Mouse (Mus musculus) left cerebral cortex, adult 9 months (tissue): ENCODE measurements around the gene Prg2.
A peak's percentile ranks its signal among the peaks of the same experiment; 100 is the strongest.

Source experiments
- DNase-seq, 2 experiments: peaks; one replicate each; pipeline ENCODE4 v3.0.0; 2022; ENCODE audit warnings: low spot score in 2 of 2

Gene Prg2

DNA sequence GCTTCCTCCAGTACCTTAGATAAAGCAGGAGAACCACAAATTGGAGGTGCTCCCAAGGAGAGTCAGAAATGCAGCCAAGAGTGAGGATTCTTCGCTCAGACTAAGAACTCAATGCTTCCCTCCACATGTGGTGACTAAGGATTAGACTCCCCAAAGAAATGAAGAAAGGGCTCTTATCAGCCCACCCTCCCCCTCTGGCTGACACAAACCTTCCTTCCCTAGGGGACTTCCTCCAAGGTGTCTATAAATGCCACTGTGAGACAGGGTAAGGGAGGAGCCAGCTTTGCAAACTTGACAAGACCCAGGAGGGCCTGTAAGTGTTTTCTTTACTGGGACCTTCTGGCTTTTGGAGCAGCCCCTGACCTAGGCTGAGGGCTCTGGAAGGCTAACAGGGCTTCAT is at the start of gene Prg2:
Prg2 (plus strand) TSS at position 274 of the 400 bp plus-strand sequence.
- DNase-seq, result no peak

DNA sequence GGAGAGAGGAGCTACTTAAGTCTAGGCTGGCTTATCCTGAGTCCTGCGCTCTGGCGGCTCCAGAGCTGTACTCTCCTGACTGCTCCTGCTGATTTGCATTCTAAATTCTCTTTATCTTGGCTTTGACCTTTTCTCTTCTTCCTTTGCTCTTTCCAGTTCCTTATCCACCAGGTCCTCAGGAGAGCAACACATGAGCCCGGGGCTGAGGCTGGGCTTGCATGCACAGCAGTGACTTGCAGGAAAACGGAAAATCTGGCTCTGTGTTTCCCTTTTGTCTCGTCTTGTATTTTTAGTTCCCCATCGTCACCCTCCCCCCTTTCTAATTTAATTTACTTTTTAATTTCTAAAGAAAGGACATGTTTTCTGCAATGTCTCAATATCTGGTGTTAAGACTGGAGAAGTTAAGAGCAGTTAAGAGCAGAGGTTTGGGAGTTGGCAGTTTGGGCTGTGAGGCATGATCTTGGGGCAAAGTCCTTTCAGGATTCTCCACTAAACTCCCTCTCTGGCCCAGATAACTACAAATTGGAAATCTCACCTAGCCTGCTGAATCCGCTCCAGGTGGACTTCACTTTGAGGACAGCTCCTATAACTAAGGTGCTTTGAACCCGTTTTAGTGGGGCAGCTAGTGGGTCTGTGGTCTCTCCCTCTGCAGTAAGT is 46.1 kb upstream of the Prg2 start:
- DNase-seq, result no peak

DNA sequence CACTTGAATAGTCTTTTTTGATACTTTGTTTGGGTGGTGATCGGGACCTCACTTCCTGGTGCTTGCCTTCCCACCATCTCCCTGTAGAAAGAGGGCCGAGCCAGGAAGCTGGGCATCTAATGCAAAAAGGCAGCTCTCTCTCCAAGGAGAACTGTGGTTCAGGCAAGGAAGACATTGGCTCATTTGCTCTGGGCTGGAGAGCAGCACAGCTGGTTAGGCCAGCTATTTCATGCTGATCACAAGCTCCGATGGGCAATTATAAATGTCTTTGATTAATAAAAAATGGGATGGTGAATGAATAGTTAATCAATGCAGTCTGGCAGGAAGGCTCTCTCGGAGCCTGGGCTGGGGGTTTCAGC is 45.6 kb upstream of the Prg2 start:
- no peak for DNase-seq

DNA sequence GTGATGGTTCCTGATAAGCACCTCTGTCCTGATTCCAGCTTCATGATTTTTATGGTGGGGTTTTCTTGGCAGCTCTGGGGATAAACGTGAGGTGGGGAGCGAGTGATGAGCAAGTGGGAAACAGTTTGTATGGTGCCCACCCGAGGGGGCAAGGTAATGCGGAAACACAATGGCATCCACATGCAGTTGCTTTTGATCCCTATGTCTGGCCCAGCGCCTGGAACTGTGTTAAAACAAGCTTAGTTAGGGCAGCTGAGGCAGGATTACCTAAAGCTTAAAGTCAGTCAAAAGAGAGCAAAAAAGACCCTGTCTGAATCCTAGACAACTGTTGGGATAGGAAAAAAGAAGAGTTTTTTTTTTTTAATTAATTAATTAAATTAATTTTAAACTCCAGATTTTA is 45.2 kb upstream of the Prg2 start:
- DNase-seq, result no peak

DNA sequence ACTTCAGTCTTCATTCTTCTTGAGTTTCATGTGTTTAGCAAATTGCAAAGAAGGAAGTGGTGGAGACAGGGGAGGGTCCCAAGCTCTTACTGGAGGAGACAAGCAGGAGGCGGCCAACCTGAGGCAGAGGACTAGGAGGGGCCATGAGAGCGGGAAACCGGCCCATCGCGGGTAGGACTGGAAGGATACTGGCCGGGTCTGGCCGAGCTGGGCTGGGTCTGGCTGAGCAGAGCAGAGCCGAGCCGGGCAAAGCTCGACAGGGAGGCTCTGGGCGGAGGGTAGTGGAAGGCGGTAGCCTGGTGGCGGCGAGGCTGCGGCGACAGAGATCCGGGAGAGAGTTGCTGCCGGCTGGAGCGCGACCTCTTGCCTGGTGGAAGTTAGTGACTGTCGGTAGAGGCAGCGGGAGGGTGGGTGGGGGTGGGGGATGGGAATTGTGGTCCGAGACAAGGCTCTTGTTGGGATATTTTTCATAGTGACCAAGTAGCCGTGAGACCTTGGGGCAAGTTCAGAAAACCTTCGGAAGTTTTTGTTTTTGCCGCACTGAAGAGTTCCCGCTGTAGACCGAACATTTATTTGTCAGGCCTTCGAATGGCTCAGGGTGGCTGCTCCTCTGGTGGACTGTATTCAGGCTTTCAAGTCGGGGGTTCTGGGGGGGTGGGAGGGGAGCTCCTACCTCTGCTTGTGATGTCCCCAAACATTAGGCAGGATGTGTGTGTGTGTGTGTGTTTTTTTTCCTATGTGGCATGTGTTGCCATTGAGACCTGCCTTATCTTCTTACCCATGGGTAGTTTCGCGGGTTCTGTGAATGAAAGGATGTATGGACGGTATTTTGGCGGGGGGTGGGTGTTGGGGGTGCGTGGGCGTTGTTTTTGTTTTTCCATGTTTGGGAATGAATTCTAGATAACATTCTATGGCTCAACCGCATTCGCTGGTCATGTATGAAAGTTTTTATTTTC is 43.5 kb upstream of the Prg2 start, which contains the start of gene Slc43a3:
Slc43a3 (plus strand) TSS at position 106 of the 956 bp plus-strand sequence.
- DNase-seq, result no peak

DNA sequence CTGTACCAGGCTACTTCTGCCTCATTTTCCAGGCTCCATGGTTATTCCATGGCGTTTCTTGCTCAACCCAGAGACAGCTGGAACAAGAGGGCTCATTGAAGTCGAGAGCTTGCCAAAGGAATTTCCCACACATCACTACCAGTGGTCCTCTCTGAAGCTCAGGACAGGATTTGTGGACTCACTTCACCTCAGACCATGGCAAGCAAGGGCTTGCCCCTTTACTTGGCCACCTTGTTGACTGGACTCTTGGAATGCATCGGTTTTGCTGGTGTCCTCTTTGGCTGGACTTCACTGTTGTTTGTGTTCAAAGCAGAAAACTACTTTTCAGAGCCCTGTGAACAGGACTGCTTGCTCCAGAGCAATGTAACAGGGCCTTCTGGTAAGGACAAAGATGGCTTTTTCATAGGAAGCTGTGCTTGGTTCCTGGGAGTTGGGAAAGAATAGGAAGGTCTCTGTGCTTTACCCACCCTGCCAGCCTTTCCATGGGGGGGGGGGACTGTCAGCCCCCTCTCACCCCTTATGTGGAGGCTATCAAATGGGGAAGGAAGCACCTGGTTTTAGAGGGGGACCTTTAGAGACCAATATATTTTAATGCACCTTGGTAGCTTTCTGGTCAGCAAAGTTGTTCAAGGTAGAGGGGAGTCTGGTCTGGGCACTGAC is 42.6 kb upstream of the Prg2 start:
- no peak for DNase-seq

DNA sequence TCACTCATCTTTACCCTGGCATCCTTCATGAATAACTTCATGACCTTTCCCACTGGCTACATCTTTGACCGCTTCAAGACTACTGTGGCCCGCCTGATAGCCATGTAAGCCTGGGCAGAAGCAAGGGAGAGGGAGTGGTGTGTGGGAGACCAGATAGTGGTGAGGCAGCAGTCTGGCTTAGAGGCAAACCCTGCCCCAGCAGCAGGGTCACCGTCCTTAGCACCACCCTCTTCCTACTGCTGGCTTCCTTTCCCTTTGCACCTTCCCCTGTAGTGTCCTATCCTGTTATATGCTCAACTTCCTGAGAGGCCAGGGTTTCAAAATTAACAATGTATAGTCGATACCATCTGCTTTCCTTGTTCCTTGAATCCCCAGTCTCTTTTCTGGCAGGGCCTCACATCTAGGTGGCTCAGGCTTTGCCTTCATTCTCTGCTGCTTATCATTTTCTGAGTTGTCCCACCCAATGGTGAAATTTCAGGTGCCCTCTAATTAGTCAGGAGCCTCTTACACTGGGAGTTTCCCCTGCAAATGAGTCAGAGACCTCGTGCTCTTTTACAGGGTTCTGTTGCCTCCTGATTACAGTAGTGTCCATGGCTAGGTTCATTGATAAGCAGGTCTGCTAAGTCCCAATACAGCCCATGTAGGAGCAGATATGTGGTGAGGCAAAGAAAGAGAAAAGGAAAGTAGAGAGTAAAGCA is 41.9 kb upstream of the Prg2 start:
- DNase-seq, result no peak

DNA sequence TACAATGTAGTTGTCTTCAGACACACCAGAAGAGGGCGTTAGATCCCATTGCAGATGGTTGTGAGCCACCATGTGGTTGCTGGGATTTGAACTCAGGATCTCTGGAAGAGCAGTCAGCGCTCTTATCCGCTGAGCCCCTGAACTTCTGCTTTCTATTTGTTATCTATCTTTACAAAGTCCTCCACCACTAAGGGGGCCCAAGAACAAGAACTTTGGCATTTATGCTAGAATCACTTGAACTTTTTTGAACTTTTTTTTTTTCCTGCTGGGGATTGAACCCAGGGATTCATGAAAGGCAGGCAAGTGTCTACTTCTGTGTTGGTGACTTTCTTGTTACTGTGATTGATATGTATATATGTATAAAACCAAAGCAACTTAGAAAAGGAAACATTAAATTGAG is 41.0 kb upstream of the Prg2 start:
- no peak for DNase-seq

DNA sequence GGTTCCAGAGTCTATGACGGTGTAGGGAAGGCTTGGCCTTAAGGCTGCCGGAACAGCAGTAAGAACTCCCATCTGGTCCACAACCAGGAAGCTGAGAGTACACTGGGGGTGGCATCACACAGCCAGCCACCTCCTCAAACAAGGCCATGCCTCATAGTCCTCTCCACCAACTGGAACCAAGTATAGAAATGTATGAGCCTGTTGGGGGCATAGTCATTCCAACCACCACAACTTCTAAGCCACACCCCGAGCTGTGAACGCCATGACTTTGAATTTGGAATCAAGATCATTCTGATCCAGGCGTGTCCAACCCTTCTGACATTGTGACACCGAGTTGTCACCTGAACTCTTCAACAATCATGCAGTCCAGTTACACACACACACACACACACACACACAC is 40.5 kb upstream of the Prg2 start:
- no peak for DNase-seq

DNA sequence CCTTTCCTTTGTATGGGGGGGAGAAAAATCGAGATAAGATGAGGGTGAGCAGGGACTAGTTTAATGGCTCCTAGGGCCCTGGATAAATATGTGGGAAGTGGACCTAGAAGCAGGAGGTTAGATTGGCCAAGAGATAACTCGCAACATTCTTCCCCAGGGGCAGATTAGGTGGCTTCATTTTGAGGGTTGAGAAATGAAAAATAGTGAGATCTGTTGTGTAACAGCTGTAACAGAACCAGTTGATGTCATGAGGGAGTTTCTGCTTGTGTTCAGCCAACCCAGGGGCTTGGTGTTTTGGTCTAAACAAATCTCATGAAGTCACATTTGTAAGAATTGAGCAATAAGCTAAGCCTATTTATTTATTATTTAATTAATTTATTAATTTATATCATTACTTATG is 38.9 kb upstream of the Prg2 start:
- no peak for DNase-seq

DNA sequence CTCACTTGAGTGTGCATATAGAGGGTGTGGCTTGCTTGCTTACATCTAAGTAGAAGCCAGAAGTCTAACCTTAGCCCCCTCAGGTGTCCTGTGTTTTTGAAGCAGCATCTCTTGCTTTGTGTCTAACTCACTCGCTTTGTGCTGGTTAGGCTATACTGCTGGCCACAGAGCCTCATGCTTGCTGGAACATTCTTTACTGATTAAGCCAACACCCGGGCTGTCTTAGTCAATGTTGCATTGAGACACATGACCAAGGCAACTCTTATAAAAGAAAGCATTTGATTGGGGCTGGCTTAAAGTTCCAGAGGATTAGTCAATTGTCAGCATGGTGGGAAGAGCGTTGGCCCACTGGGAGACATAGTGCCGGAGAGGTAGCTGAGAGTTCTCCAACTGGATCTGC is 38.5 kb upstream of the Prg2 start:
- no peak for DNase-seq

DNA sequence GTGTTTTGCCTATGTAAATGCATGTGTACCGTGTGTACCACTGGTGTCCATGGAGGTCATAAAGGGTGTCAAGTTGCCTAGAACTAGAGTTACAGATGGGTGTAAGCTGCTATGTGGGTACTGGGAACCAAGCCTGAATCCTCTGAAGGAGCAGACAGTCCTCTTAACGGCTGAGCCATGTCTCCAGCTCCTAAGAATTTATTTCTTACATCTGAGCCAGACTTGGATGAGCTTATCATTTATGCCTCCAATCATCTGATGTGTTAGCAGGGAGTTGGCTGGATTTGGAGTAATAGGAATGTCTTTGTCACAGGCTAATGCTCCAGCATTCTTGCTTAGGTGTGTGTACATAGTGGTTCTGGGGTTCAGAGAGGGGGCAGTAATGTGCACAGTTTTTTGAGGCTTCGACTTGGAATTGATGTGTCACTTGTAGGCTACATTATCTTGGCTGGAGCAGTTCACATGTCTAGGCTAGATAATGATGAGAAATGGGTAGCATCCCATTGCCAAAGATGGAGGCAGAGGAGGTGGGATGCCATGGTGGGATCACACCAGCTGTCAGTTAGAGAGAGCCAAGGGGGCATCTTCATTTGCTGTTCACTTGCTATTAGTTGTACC is 33.0 kb upstream of the Prg2 start:
- DNase-seq, result no peak

DNA sequence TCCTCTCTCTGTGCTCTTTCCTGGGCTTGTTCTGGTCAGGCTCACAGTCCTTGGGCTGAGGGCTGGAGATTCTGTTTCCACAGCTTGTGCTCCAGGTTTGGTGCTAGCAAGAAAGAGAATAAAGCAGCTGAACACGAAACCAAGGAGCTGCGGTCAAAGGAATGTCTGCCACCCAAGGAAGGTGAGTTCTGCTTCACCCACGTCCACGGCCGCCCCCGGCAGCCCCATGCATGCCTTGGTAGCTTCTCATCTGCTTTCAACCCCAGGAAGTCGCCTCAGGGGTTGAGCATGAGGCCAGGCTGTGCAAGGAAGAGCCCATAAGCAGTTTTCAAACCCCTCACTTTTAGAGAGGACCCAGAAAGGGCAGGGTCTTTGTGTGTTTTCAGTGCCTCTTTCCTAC is 32.0 kb upstream of the Prg2 start:
- DNase-seq, result no peak

DNA sequence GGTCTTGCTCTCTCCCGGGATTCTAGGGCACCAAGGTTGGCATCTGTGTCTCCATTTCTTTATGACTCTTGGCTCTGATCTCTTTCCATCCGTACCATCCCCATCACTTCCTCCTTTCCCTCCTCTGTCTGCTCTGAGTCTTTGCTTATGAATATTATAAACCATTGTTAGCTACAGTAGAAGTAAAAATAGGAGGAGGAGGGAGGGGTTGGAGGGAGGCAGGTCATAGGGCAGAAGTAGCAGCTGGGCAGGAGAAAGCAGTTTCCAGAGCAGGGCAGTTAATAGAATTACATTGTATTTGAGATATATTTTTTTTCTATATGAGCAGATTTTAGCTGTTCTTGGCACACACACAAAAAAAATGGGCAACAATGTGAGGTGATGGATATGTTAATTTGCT is 31.5 kb upstream of the Prg2 start:
- DNase-seq, result no peak

DNA sequence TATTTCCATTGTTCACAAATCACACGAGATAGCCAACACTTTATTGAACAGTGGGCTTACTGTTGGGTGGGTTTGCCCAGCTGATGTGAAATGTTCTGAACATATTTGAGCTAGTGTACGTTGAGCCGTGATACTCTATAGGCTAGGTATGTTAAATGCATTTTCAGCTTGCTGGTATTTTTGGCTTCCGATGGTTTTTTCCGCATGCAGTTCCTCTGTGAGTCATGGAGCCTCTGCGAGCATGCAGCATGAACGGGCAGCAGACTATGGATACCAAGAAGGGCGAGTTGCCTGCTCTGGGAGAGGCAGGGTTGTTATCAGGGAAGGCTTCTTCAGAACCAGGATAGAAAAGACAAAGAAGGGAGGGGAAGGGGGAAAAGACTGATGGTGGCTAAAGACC is 29.2 kb upstream of the Prg2 start:
- peak in 1 of 2 experiments; percentile 21 for DNase-seq

DNA sequence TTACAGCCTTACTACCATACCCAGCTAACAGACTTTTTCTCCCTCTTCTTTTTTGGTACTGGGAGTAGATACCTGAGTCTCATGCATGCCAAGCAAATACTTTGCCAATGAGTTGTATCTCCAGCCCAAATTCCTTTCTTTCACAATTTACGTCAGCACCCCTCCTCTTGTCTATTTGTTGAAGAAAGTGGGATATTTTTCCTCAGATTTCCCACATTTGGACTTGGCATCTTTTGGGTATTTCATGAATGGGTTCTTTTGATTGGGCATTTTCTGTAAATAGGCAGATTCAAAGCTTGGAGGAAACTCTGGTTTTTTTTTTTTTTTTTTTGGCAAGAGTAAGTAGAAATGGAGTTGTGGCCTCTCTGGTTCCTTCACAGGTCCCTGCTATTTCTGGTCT is 28.0 kb upstream of the Prg2 start:
- no peak for DNase-seq

DNA sequence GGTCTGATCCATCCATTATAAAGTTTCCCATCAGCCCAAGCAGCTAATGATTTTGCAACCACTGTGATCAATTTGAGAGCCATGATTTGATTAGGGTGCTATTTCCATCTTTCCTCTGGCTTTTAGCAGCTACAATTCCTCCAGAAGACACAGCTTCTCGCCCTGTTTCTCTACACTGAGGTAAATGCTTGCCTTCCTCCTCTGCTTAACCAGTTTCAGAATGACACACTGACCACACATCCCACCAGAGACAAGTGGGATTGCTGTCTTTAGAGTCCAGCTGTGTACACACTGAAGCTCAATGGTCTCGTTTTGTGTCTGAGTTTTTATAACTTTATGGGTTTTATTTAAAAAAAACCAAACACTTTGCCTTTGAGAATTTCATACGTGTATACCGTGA is 27.6 kb upstream of the Prg2 start:
- DNase-seq, result no peak

DNA sequence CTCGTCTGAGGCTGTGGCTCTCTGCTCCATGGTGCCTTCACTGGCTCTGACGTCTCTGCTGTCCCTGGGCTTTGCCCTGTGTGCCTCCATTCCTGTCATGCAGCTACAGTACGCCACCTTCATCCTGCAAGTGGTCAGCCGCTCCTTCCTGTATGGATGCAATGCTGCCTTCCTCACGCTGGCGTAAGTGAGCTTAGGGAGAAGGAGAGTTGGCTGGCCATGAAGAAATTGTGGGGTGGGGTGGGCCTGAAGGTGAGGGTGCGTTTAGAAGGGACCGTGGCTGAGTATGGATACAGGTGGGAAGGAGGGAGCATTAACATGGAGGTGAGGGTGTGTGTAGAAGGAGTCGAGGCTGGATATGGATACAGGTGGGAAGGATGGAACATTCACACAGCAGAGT is 24.8 kb upstream of the Prg2 start:
- DNase-seq, result no peak

DNA sequence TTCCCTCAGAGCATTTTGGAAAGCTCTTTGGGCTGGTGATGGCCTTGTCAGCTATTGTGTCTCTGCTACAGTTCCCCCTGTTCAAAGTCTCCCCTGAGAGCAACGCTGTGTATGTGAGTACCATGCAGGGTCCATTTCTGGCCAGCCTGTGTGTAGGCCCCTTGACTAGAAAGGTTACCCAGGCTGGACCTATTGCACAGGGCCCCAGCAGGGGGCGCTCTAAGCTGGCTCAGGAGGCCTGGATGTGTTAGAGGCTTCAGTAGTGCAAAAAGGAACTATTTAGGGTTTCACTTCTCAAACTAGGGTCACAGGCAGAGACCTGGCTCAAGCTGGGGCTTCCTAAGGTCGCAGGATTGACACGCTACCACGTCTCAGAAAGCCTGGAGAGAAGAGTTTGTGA is 24.0 kb upstream of the Prg2 start:
- peak in 1 of 2 experiments; percentile 52 for DNase-seq

DNA sequence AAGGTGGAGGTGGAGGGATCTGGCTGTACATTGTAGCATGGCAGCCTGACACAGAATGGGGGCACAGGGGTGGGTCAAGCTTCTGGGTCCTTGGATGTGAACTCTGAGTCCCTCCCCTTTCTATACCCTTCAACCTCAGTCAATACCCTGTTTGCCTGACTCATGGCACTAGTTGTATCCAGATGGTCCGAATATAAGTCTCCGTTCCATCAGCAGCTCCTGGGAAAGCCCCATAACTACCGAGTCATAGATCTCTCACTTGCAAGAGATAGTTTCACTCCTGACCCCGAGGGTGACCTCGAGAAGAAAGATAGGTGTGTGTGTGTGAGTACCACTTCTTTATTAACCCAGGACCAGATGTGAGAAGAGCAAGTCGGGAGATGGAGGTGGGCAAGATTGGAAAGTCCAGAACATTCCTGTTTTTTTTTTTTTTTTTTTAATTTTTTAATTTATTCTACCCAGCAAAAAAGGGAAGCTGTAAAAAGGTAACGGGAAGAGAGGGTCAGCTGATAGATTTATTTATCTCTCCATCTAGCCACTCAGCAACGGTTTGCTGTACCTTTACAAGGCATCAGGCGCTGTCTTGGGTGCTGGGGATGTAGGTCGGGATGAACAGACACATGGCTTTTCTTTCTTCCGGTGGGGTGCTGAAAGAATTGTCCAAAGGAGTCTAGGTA is 21.5 kb upstream of the Prg2 start:
- no peak for DNase-seq

DNA sequence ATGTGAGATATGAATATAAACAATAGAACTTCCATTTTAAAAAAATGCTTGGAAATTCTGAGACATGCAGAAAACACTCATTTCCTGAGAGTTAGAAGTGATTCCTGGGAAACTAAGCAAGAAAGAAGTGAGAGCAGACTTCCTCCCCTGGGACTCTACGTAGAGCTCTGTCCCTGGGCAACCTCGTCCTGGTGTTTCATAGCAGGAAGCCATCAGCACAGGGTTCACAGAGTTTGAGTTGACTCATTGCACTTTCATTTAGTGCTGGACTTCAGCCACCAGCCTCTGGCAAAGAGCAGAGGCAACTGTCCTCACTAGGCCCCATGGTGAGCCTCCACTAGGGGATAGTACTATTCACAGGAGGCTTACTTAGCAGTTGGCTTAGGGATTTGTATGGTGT is 19.0 kb upstream of the Prg2 start:
- DNase-seq, result no peak
